Mouse (Mus musculus) common myeloid progenitor, adult 5-6 weeks (primary cell): ENCODE results near the gene Dennd2a. TPM values are rescaled to one million over a fixed set of nuclear protein-coding genes. Genes with fewer than 3 reads are reported as not detected.
"Not testable (repeated sequence)": the region's sequence is repeated elsewhere in the genome, so short reads cannot be mapped to it uniquely, and the experiment has no call there.

Experiments used
- ATAC-seq: replicated peaks from 2 replicates; pipeline ENCODE4 v1.8.0; 2016; ENCODE audit warnings: low read depth, mild to moderate bottlenecking, moderate TSS enrichment, inconsistent platforms; ENCODE audit not compliant: poor library complexity, severe bottlenecking
- total RNA-seq: library from RNA; stranded (forward); fragments of 200-1000, 187-1606 nt; gene quantifications from 2 replicates; pipeline ENCODE4 v1.2.3, GENCODE M21; 2017

Gene Dennd2a
- total RNA-seq, 1 experiment from 2014 or later: not detected

GRCm38 (mm10) chr6:39427276-39428003, 130.2 kb downstream of the Dennd2a start:
- ATAC-seq: no peak

GRCm38 (mm10) chr6:39426725-39427124, 130.9 kb downstream of the Dennd2a start:
- ATAC-seq: no peak

- ATAC-seq: no peak
These were observed 132.5 kb downstream of the Dennd2a start for GRCm38 (mm10) chr6:39425181-39425580.

- no peak for ATAC-seq
These were observed 134.0 kb downstream of the Dennd2a start for GRCm38 (mm10) chr6:39423686-39424085.

GRCm38 (mm10) chr6:39423130-39423551, 134.5 kb downstream of the Dennd2a start:
- no peak for ATAC-seq

- ATAC-seq: no peak
These were observed 136.8 kb downstream of the Dennd2a start for GRCm38 (mm10) chr6:39420867-39421266.

GRCm38 (mm10) chr6:39419851-39420721, 137.6 kb downstream of the Dennd2a start, which contains the start of gene Mkrn1:
Gene Mkrn1, minus strand, starts transcription at chr6:39420462.
- ATAC-seq: peak; percentile 78

GRCm38 (mm10) chr6:39419386-39419850, 138.2 kb downstream of the Dennd2a start:
- ATAC-seq: no peak

GRCm38 (mm10) chr6:39416654-39417053, 141.0 kb downstream of the Dennd2a start:
- ATAC-seq: not testable (repeated sequence)

GRCm38 (mm10) chr6:39415762-39416161, 141.9 kb downstream of the Dennd2a start:
- 0 out of 2 replicates have a peak, but pooled peaks have one; percentile 50 for ATAC-seq

- no peak for ATAC-seq
These were observed 143.6 kb downstream of the Dennd2a start for GRCm38 (mm10) chr6:39414106-39414505.

Other genes starting within 250 kb of the Dennd2a start
- 0.92 and 5.1 TPM in 2 replicates for gene Slc37a3, start 180.2 kb downstream of the Dennd2a start, total RNA-seq
- gene Rab19, start 176.7 kb downstream of the Dennd2a start, total RNA-seq: 2.2 and 2.5 TPM in 2 replicates
- gene Mkrn1, start 137.4 kb downstream of the Dennd2a start, total RNA-seq: 44.3 and 54.4 TPM in 2 replicates
- 7.7 and 9.6 TPM in 2 replicates for gene Adck2, start 16.0 kb upstream of the Dennd2a start, total RNA-seq
- 2.3 TPM in 1 of 2 replicates, not detected in the other for gene Gm42420, start 27.9 kb upstream of the Dennd2a start, total RNA-seq
- gene Ndufb2, start 34.7 kb upstream of the Dennd2a start, total RNA-seq: 45.4 and 74.5 TPM in 2 replicates
- gene Braf, start 167.6 kb upstream of the Dennd2a start, total RNA-seq: 17.9 and 19.6 TPM in 2 replicates